Mouse (Mus musculus) testis, adult 2 months (tissue): ENCODE measurements around the gene Sap18b.

Source experiments
- CTCF ChIP-seq: fragments of 200-500 bp; IDR thresholded peaks from 2 replicates; pipeline ENCODE4 v1.5.1; 2012; ENCODE audit warnings: low read depth, mild to moderate bottlenecking, inconsistent platforms, low read length, moderate library complexity; ENCODE audit not compliant: control insufficient read depth, insufficient read depth, insufficient replicate concordance
- POLR2A ChIP-seq: fragments of 200-500 bp; IDR thresholded peaks from 2 replicates; pipeline ENCODE4 v1.6.1; 2012; ENCODE audit warnings: low read depth, mild to moderate bottlenecking, inconsistent platforms, low read length, moderate library complexity; ENCODE audit not compliant: control insufficient read depth

- TF ChIP-seq POLR2A, result no peak
- no peak for TF ChIP-seq CTCF
Observed at GRCm38 (mm10) chr8:95801476-95802064, 23.6 kb upstream of the Sap18b start.
